Mouse (Mus musculus) hindbrain, embryonic 15.5 days (tissue): ENCODE measurements around the gene Trim7. TPM values are rescaled to one million over a fixed set of nuclear protein-coding genes. Genes with fewer than 3 reads are reported as not detected.
"Not testable (repeated sequence)": the region's sequence is repeated elsewhere in the genome, so short reads cannot be mapped to it uniquely, and the experiment has no call there.

Experiments used
- ATAC-seq: fragments of 200-750 bp; cut with Nextera tagmentation; 2 replicates; pipeline ENCODE4 v1.8.0; 2017; ENCODE audit warnings: low read depth, moderate number of reproducible peaks, moderate TSS enrichment; ENCODE audit not compliant: low FRiP score
- H3K27ac ChIP-seq: fragments of 300-500 bp; sonication (generic); replicated peaks from 2 replicates; pipeline ENCODE4 v1.5.1; 2015; ENCODE audit warnings: mild to moderate bottlenecking, inconsistent platforms
- H3K27me3 ChIP-seq: fragments of 300-500 bp; sonication (generic); 2 replicates; pipeline ENCODE4 v1.6.1; 2015; ENCODE audit warnings: control low read depth, inconsistent platforms
- H3K36me3 ChIP-seq: fragments of 300-500 bp; sonication (generic); 2 replicates; pipeline ENCODE4 v1.6.1; 2015; ENCODE audit warnings: control low read depth, inconsistent platforms
- H3K4me1 ChIP-seq: fragments of 300-500 bp; sonication (generic); replicated peaks from 2 replicates; pipeline ENCODE4 v1.6.1; 2015; ENCODE audit warnings: control low read depth, inconsistent platforms
- H3K4me2 ChIP-seq: fragments of 300-500 bp; sonication (generic); 2 replicates; pipeline ENCODE4 v1.6.1; 2015; ENCODE audit warnings: moderate library complexity, mild to moderate bottlenecking, inconsistent platforms
- H3K4me3 ChIP-seq: fragments of 300-500 bp; sonication (generic); 2 replicates; pipeline ENCODE4 v1.5.1; 2015; ENCODE audit warnings: mild to moderate bottlenecking, inconsistent platforms
- H3K9ac ChIP-seq: fragments of 300-500 bp; sonication (generic); 2 replicates; pipeline ENCODE4 v1.6.1; 2015; ENCODE audit warnings: inconsistent platforms
- H3K9me3 ChIP-seq: fragments of 300-500 bp; sonication (generic); 2 replicates; pipeline ENCODE4 v1.6.1; 2016; ENCODE audit warnings: control low read depth, inconsistent platforms
- WGBS: fragments of 180-500 bp; shearing (Covaris S2); methylation state at CpG from one replicate; pipeline ENCODE4 v1.1.7; 2015; 5-methylcytosine and 5-hydroxymethylcytosine counted together
- polyA plus RNA-seq: library from polyadenylated mRNA; unstranded; fragments of >200 nt; fragmentation: Nextera tagmentation; extraction: Ambion mirVana; gene quantifications from 2 replicates; pipeline ENCODE4 v1.2.1, GENCODE M21; 2015

Trim7 gene
- polyA plus RNA-seq, 1 experiment from 2014 or later = 3.7 TPM

GRCm38 (mm10) chr11:48818346-48818745, 7.6 kb upstream of the Trim7 start:
- no peaks in the 10 kb centered on the region for H3K9me3 ChIP-seq
- peaks cover 36% of the 10 kb centered on the region for H3K4me1 ChIP-seq
- H3K27ac ChIP-seq = peak overlapping the region; percentile 98
- H3K27me3 ChIP-seq = peaks cover 6% of the 10 kb centered on the region
- WGBS = under 1% methylated on average over 16 of the region's 16 CpGs
- no peak for ATAC-seq
- peak overlapping the region; percentile 70 for H3K4me3 ChIP-seq
- peak overlapping the region; percentile 93 for H3K4me2 ChIP-seq
- H3K9ac ChIP-seq = peak overlapping the region; percentile 78; the same call in 1 of the 2 replicates
- no peaks in the 10 kb centered on the region; the same call in 1 of the 2 replicates for H3K36me3 ChIP-seq

- Histone ChIP-seq H3K27me3 (peaks cover 15% of the 10 kb centered on the region), H3K4me2 (no peak overlapping the region), H3K36me3 (no peaks in the 10 kb centered on the region; the same call in 1 of the 2 replicates), H3K4me1 (peaks cover 35% of the 10 kb centered on the region), H3K27ac (no peak overlapping the region), H3K9ac (no peak overlapping the region), H3K9me3 (no peaks in the 10 kb centered on the region), H3K4me3 (no peak overlapping the region)
- 83% methylated on average over 7 of the region's 7 CpGs for WGBS
- ATAC-seq = no peak
Observed at GRCm38 (mm10) chr11:48819614-48820307, 6.2 kb upstream of the Trim7 start.

DNA sequence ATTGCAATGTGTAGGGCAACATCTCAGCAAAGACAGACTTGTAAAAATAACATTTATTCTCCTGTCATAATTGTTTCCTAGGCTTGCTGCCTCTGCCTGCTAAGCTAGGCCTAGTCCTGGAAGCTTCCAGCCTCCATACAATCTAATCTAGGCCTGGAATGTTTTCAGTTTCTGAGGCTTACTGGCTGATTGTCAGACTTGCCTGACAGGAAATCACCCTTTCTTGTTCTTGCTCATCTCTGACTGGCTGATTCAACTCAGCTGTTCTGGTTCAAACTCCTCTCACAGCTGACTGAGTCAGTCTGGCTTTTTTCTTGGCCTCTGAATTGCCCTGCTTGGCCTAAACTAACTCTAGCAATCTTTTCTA, 5.6 kb upstream of the Trim7 start:
- Histone ChIP-seq H3K36me3 (no peaks in the 10 kb centered on the region), H3K4me3 (no peak overlapping the region), H3K9me3 (no peaks in the 10 kb centered on the region), H3K9ac (no peak overlapping the region), H3K4me2 (no peak overlapping the region), H3K4me1 (peaks cover 32% of the 10 kb centered on the region), H3K27ac (no peak overlapping the region), H3K27me3 (peaks cover 19% of the 10 kb centered on the region)
- ATAC-seq = no peak

- not testable (repeated sequence) for H3K27ac ChIP-seq, H3K9me3 ChIP-seq, H3K4me2 ChIP-seq, H3K9ac ChIP-seq, H3K4me3 ChIP-seq, H3K36me3 ChIP-seq, ATAC-seq
- Histone ChIP-seq H3K4me1 (peaks cover 22% of the 10 kb centered on the region), H3K27me3 (peaks cover 19% of the 10 kb centered on the region)
- 85% methylated on average over 14 of the region's 14 CpGs for WGBS
Observed at GRCm38 (mm10) chr11:48821299-48821698, 4.6 kb upstream of the Trim7 start.

GRCm38 (mm10) chr11:48822768-48823512, 3.0 kb upstream of the Trim7 start:
- Histone ChIP-seq H3K36me3 (no peaks in the 10 kb centered on the region), H3K9ac (no peak overlapping the region), H3K4me1 (peaks cover 26% of the 10 kb centered on the region), H3K4me2 (peak overlapping the region; percentile 78), H3K4me3 (peak overlapping the region; percentile 41), H3K27ac (no peak overlapping the region), H3K27me3 (peaks cover 19% of the 10 kb centered on the region), H3K9me3 (no peaks in the 10 kb centered on the region)
- no peak for ATAC-seq
- 34% methylated on average over 14 of the region's 14 CpGs for WGBS

- Histone ChIP-seq H3K9me3 (no peaks in the 10 kb centered on the region), H3K4me3 (peak overlapping the region; percentile 41), H3K27me3 (peaks cover 19% of the 10 kb centered on the region), H3K36me3 (no peaks in the 10 kb centered on the region), H3K4me2 (peak overlapping the region; percentile 78), H3K4me1 (peaks cover 26% of the 10 kb centered on the region), H3K9ac (0 out of 2 replicates have a peak overlapping the region, but pooled peaks have one; percentile 27), H3K27ac (no peak overlapping the region)
- WGBS = 2% methylated on average over 15 of the region's 15 CpGs
- peak; percentile 55 for ATAC-seq
Observed at GRCm38 (mm10) chr11:48823536-48823972, 2.4 kb upstream of the Trim7 start.

DNA sequence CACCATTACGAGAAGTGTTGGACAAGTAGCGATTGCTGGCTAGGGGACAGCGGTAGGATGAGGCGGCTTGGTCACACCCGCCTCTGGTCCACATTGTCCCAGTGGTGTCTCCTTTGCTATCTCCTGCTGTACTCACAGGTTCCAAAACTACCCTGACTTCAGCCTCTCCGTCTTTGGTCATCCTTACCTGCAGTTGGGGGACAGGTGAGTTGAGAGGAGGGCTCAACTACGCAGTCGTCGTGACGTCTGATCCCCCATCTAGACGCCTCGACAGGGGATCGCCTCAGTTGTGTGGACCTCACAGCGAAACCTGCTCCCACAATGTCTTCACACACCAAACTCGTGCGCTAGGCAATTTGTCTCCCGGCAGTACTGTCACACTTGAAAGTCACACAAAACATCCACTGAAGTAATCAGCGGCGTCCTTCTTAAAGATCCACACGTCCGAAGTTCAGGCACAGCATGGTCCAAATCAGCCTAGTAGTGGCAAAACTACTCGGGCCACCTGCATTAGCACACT, 1.6 kb upstream of the Trim7 start:
- no peak for ATAC-seq
- Histone ChIP-seq H3K27me3 (peaks cover 19% of the 10 kb centered on the region), H3K36me3 (no peaks in the 10 kb centered on the region), H3K27ac (no peak overlapping the region), H3K4me1 (peaks cover 24% of the 10 kb centered on the region), H3K9me3 (no peaks in the 10 kb centered on the region), H3K9ac (0 out of 2 replicates have a peak overlapping the region, but pooled peaks have one; percentile 27), H3K4me2 (peak overlapping the region; percentile 78), H3K4me3 (peak overlapping the region; percentile 41)
- WGBS = 5% methylated on average over 22 of the region's 22 CpGs

DNA sequence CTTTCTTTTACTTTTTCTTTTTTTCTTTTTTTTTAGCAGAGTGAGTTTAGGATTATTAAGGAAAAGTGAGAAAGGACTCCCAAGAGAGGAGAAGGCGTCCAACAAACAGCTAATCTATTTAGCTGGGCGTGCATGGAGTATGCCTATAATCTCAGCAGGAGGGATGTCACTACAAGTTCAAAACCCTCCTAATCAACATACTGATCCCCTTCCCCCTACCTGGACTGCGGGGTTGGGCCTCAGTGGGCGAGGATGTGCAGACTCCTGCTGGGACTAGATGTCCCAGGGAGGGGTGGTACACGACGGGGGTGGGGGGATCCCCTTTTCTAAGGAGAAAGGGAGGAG, 784 bp downstream of the Trim7 start:
- ATAC-seq = no peak
- Histone ChIP-seq H3K4me2 (peak overlapping the region; percentile 63), H3K9ac (peak overlapping the region; percentile 0; the same call in 1 of the 2 replicates), H3K36me3 (no peaks in the 10 kb centered on the region), H3K4me3 (peak overlapping the region; percentile 47), H3K4me1 (peaks cover 24% of the 10 kb centered on the region), H3K27ac (peak overlapping the region; percentile 59; the same call in 1 of the 2 replicates), H3K9me3 (no peaks in the 10 kb centered on the region), H3K27me3 (peaks cover 19% of the 10 kb centered on the region)
- 0% methylated on average over 6 of the region's 6 CpGs for WGBS

GRCm38 (mm10) chr11:48827926-48828325, 2.0 kb downstream of the Trim7 start:
- Histone ChIP-seq H3K9ac (no peak overlapping the region), H3K4me3 (no peak overlapping the region), H3K27me3 (0 out of 2 replicates have a peak, but pooled peaks cover 13% of the 10 kb centered on the region), H3K4me2 (no peak overlapping the region), H3K4me1 (peaks cover 21% of the 10 kb centered on the region), H3K36me3 (no peaks in the 10 kb centered on the region), H3K27ac (no peak overlapping the region), H3K9me3 (no peaks in the 10 kb centered on the region)
- no peak for ATAC-seq
- 75% methylated on average over 6 of the region's 6 CpGs for WGBS

- Histone ChIP-seq H3K9me3 (no peaks in the 10 kb centered on the region), H3K4me1 (peaks cover 12% of the 10 kb centered on the region), H3K4me2 (no peak overlapping the region), H3K4me3 (no peak overlapping the region), H3K36me3 (no peaks in the 10 kb centered on the region), H3K27me3 (no peaks in the 10 kb centered on the region), H3K9ac (no peak overlapping the region), H3K27ac (no peak overlapping the region)
- ATAC-seq = no peak
- 82% methylated on average over 2 of the region's 2 CpGs for WGBS
Observed at GRCm38 (mm10) chr11:48830279-48830678, 4.3 kb downstream of the Trim7 start.

DNA sequence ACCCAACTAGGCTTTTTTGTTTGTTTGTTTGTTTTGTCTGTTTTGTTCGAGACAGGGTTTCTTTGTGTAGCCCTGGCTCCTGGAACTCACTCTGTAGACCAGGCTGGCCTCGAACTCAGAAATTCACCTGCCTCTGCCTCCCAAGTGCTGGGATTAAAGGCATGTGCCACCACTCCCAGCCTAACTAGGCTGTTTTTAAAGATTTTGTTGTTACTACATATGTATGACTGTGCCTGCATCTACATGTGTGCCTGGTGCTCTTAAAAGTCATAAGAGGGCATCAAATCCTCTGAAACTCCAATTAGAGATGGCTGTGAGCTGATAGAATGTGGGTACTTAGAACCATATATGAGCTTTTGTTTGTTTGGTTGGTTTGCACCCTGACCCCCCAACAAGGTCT, 5.3 kb downstream of the Trim7 start:
- 84% methylated on average over 2 of the region's 2 CpGs for WGBS
- H3K9ac ChIP-seq = no peak overlapping the region
- H3K4me3 ChIP-seq = no peak overlapping the region
- H3K4me2 ChIP-seq = no peak overlapping the region
- ATAC-seq = no peak
- no peaks in the 10 kb centered on the region for H3K27me3 ChIP-seq
- no peak overlapping the region for H3K27ac ChIP-seq
- peaks cover 12% of the 10 kb centered on the region for H3K4me1 ChIP-seq
- no peaks in the 10 kb centered on the region for H3K36me3 ChIP-seq
- no peaks in the 10 kb centered on the region for H3K9me3 ChIP-seq

GRCm38 (mm10) chr11:48833078-48833730, 7.3 kb downstream of the Trim7 start:
- Histone ChIP-seq H3K27me3 (no peaks in the 10 kb centered on the region), H3K9me3 (no peaks in the 10 kb centered on the region), H3K4me2 (peak overlapping the region; percentile 52), H3K36me3 (no peaks in the 10 kb centered on the region), H3K9ac (no peak overlapping the region), H3K27ac (no peak overlapping the region), H3K4me3 (peak overlapping the region; percentile 52), H3K4me1 (peaks cover 18% of the 10 kb centered on the region)
- no peak for ATAC-seq
- 43% methylated on average over 9 of the region's 9 CpGs for WGBS
